Comparison of ENCODE assay signal across 10 mouse cellular contexts in genomic region chr11:117498137-117498511, GRCm38 (mm10). TPM values are rescaled to one million over a fixed set of nuclear protein-coding genes. Genes with fewer than 3 reads are reported as not detected.
A peak's percentile ranks its signal among the peaks of the same experiment; 100 is the strongest.
DNase-seq lines count a peak whose midpoint lies in the region; ATAC-seq lines count a peak whose summit lies in the region.
"Had no signal": no experiment of that assay in that cellular context is flagged by ENCODE, and none has a peak within 500 bp of the region (broad histone marks: within the 10 kb centered on the region; RNA-seq: fewer than 3 reads in every experiment).

No protein-coding gene starts in this region.

- ATAC-seq in lung, embryonic 15.5 days (ENCODE audit: borderline replicate concordance, extremely low read depth, low FRiP score, low TSS enrichment): peak; percentile 46; the same call in 1 of the 2 replicates
- peak; percentile 53 for ATAC-seq in forebrain, embryonic 15.5 days (replicated peaks)
- peak; percentile 80; the same call in 1 of the 2 replicates for ATAC-seq in limb, embryonic 11.5 days (ENCODE audit: insufficient number of reproducible peaks, low FRiP score, low TSS enrichment, low read depth)
- ATAC-seq in neural tube, embryonic 14.5 days (ENCODE audit: low read depth): no peak; the same call in 1 of the 2 replicates

- peaks cover 11% of the 10 kb centered on the region for H3K27me3 ChIP-seq in lung, embryonic 15.5 days
- no peaks in the 10 kb centered on the region for H3K27me3 ChIP-seq in forebrain, embryonic 15.5 days
- no peaks in the 10 kb centered on the region for H3K27me3 ChIP-seq in limb, embryonic 11.5 days (ENCODE audit: control insufficient read depth, insufficient read depth, low read length)
- no peaks in the 10 kb centered on the region for H3K27me3 ChIP-seq in neural tube, embryonic 14.5 days (ENCODE audit: control insufficient read depth, insufficient read depth, low read length)

- H3K27ac ChIP-seq in lung, embryonic 15.5 days: peak overlapping the region; percentile 69
- peak overlapping the region; percentile 95 for H3K27ac ChIP-seq in forebrain, embryonic 15.5 days (replicated peaks)
- peak overlapping the region; percentile 88 for H3K27ac ChIP-seq in limb, embryonic 11.5 days (replicated peaks; ENCODE audit: low read depth, low read length)
- H3K27ac ChIP-seq in neural tube, embryonic 14.5 days (ENCODE audit: low read depth, low read length): peak overlapping the region; percentile 78

- peaks cover 19% of the 10 kb centered on the region for H3K4me1 ChIP-seq in lung, embryonic 15.5 days
- peaks cover 36% of the 10 kb centered on the region for H3K4me1 ChIP-seq in forebrain, embryonic 15.5 days
- H3K4me1 ChIP-seq in limb, embryonic 11.5 days (ENCODE audit: control insufficient read depth, insufficient read depth, low read length): peaks cover 24% of the 10 kb centered on the region
- peaks cover 21% of the 10 kb centered on the region for H3K4me1 ChIP-seq in neural tube, embryonic 14.5 days (ENCODE audit: control insufficient read depth, insufficient read depth, low read length)

- no peak overlapping the region for H3K9ac ChIP-seq in lung, embryonic 15.5 days
- peak overlapping the region; percentile 36 for H3K9ac ChIP-seq in forebrain, embryonic 15.5 days (replicated peaks)
- peak overlapping the region; percentile 31 for H3K9ac ChIP-seq in limb, embryonic 11.5 days (ENCODE audit: low read length)
- no peak overlapping the region for H3K9ac ChIP-seq in neural tube, embryonic 14.5 days (replicated peaks; ENCODE audit: low read depth, low read length)

- peak overlapping the region; percentile 42; the same call in 1 of the 2 replicates for H3K4me2 ChIP-seq in lung, embryonic 15.5 days
- H3K4me2 ChIP-seq in forebrain, embryonic 15.5 days (replicated peaks): peak overlapping the region; percentile 35
- peak overlapping the region; percentile 32 for H3K4me2 ChIP-seq in limb, embryonic 11.5 days (ENCODE audit: low read depth, severe bottlenecking)
- H3K4me2 ChIP-seq in neural tube, embryonic 14.5 days (ENCODE audit: low read depth, low read length): peak overlapping the region; percentile 1; the same call in 1 of the 2 replicates

- H3K4me3 ChIP-seq in lung, embryonic 15.5 days: no peak overlapping the region
- no peak overlapping the region for H3K4me3 ChIP-seq in forebrain, embryonic 15.5 days
- no peak overlapping the region for H3K4me3 ChIP-seq in limb, embryonic 11.5 days (ENCODE audit: low read depth, low read length)
- H3K4me3 ChIP-seq in neural tube, embryonic 14.5 days (ENCODE audit: low read depth, low read length): no peak overlapping the region

- WGBS in lung, embryonic 15.5 days: 31% methylated on average over 1 of the region's 1 CpGs
- WGBS in forebrain, embryonic 15.5 days: 9% methylated on average over 1 of the region's 1 CpGs
- WGBS in limb, embryonic 11.5 days: 53% methylated on average over 1 of the region's 1 CpGs
- 22% methylated on average over 1 of the region's 1 CpGs for WGBS in neural tube, embryonic 14.5 days

- no peaks in the 10 kb centered on the region for H3K9me3 ChIP-seq in lung, embryonic 15.5 days
- no peaks in the 10 kb centered on the region for H3K9me3 ChIP-seq in forebrain, embryonic 15.5 days
- no peaks in the 10 kb centered on the region for H3K9me3 ChIP-seq in limb, embryonic 11.5 days (ENCODE audit: control insufficient read depth, low read length)
- H3K9me3 ChIP-seq in neural tube, embryonic 14.5 days (ENCODE audit: control insufficient read depth, low read length): no peaks in the 10 kb centered on the region

- no peak for DNase-seq in lung, postnatal 4 days
- no peak for DNase-seq in limb, embryonic 11.5 days (ENCODE audit: low spot score)
- DNase-seq in cerebellum, adult 8-10 months: no peak
- no peak for DNase-seq in natural killer cell, adult 2 months (ENCODE audit: low spot score in 2 of 2)
- DNase-seq in adrenal gland, adult 18-20 months (ENCODE audit: low spot score in 2 of 2): no peak

- H3K36me3 ChIP-seq in lung, embryonic 15.5 days: no peaks in the 10 kb centered on the region
- H3K36me3 ChIP-seq in forebrain, embryonic 15.5 days: no peaks in the 10 kb centered on the region
- no peaks in the 10 kb centered on the region for H3K36me3 ChIP-seq in limb, embryonic 11.5 days (ENCODE audit: control insufficient read depth, insufficient read depth, low read length)
- H3K36me3 ChIP-seq in neural tube, embryonic 14.5 days (ENCODE audit: control insufficient read depth, insufficient read depth, low read length): no peaks in the 10 kb centered on the region

RNA-seq across cellular contexts. Expression of gene Gm11733, which starts 14.0 kb away (rescaled TPM):
- polyA plus RNA-seq in lung, embryonic 15.5 days (2015; fragmentation: Nextera tagmentation; extraction: Ambion mirVana): 0.06 TPM in 1 of 2 replicates, not detected in the other
- 0.28 TPM in 1 of 2 replicates, not detected in the other for polyA plus RNA-seq in forebrain, embryonic 15.5 days (2015; fragmentation: Nextera tagmentation; extraction: Ambion mirVana)
- not detected in 2 replicates for polyA plus RNA-seq in limb, embryonic 11.5 days (2014; fragmentation: Nextera tagmentation; extraction: Ambion mirVana)
- polyA plus RNA-seq in neural tube, embryonic 14.5 days (2014; fragmentation: Nextera tagmentation; extraction: Ambion mirVana): not detected in 2 replicates
- total RNA-seq in adrenal gland, adult 18-20 months (2021): not detected
- total RNA-seq: CH12.LX; granulocyte monocyte progenitor cell, adult 5-6 weeks had no signal

Comparison
In these comparisons a context has a peak if more than half of its experiments do, and no peak if none do; other contexts are left out.
1. H3K9ac ChIP-seq: peak in forebrain, embryonic 15.5 days (single experiment) and limb, embryonic 11.5 days (single experiment); none in lung, embryonic 15.5 days (single experiment) and neural tube, embryonic 14.5 days (single experiment).
2. Peak in every context shown above with its lines, with median percentiles within 50 percentile points of each other: H3K27ac ChIP-seq and H3K4me2 ChIP-seq.